Comparison of ENCODE assay signal across 14 mouse cellular contexts in genomic region chr7:87973216-87973615, GRCm38 (mm10).
"Had no signal": no experiment of that assay in that cellular context is flagged by ENCODE, and none has a peak within 500 bp of the region (broad histone marks: within the 10 kb centered on the region; RNA-seq: fewer than 3 reads in every experiment).

No protein-coding gene starts in this region.

- H3K27ac ChIP-seq: hindbrain, postnatal 0 days; limb, embryonic 10.5 days; liver, embryonic 15.5 days; neural tube, embryonic 12.5 days; stomach, postnatal 0 days had no signal

- ATAC-seq: hindbrain, postnatal 0 days; lung, postnatal 0 days had no signal

- H3K4me3 ChIP-seq: limb, embryonic 10.5 days; liver, embryonic 15.5 days; neural tube, embryonic 12.5 days had no signal

- DNase-seq: kidney, adult 11 months; kidney, postnatal 10 days; kidney, postnatal 4 days; lung, adult 2 months; lung, postnatal 36 days; midbrain, embryonic 14.5 days; retina, postnatal 1 day; thymus, postnatal 14 days had no signal
